Mouse (Mus musculus): ENCODE measurements around the gene Xrcc6. TPM values are rescaled to one million over a fixed set of nuclear protein-coding genes. Genes with fewer than 3 reads are reported as not detected.
A peak's percentile ranks its signal among the peaks of the same experiment; 100 is the strongest.

Gene Xrcc6
- total RNA-seq, 2 experiments from 2014 or later = 36.2 to 83.2 TPM

- ATAC-seq (ENCODE audit: poor library complexity, severe bottlenecking) = no peak
These were observed 84.3 kb downstream of the Xrcc6 start for GRCm38 (mm10) chr15:82071816-82072469.

DNA sequence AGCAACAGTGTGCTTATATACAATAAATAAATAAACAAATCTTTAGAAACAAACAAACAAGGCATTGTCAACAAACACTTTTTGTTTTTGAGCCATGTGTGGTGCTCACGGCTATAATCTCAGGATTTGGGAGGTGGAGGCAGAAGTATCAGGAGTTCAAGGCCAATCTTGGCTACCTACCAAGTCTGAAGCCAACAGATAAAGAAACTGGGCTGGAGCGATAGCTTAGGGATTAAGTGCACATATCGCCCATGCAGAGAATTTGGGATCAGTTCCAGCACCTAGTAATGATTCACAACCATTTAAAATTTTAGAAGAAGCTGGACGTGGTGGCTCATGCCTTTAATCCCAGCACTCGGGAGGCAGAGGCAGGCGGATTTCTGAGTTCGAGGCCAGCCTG is 85.9 kb downstream of the Xrcc6 start:
- no peak for ATAC-seq (ENCODE audit: poor library complexity, severe bottlenecking)

DNA sequence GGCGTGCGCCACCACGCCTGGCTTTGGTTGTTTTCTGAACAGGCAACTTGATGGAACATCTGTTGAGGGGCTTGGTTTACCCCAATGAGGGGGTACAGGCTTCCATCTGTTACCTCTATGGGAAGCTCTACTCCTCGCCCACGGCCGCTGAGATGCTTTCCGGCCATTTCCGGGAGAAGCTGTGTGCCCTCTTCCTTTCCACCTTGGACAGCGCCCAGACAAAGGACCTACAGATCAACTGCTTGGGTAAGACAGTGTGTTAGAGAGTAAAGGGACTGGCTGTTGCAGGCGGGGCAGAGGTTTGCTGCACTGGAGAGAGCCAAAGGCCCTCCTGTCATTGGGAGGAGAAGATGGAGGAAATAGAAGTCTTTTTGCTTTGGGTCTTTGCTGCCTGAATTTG is 92.2 kb downstream of the Xrcc6 start:
- ATAC-seq (ENCODE audit: poor library complexity, severe bottlenecking) = no peak

- 0 out of 2 replicates have a peak, but pooled peaks have one; percentile 18 for ATAC-seq (ENCODE audit: poor library complexity, severe bottlenecking)
These were observed 93.5 kb downstream of the Xrcc6 start for GRCm38 (mm10) chr15:82081161-82081560.

DNA sequence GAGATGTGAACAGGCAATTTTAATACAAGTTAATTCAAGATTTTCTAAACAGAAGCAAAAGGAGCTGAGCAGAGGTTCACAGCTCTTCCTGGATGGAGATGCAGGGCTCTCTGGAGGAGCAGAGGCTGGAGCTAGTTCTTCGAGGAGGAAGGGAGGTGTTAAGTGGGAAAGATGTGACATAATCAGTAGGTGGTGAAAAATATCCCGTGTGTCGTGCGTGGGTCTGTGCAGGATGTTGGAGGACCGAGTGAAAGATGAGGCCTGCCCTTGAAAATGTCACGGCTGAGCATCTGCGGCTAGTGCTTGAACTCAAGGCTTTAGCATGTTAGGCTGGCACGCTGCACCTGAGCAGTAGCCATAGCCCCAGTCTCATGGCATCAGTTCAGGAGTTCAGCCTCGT is 98.0 kb downstream of the Xrcc6 start:
- no peak for ATAC-seq (ENCODE audit: poor library complexity, severe bottlenecking)

GRCm38 (mm10) chr15:82086131-82086530 is 98.5 kb downstream of the Xrcc6 start:
- ATAC-seq (ENCODE audit: poor library complexity, severe bottlenecking) = no peak

GRCm38 (mm10) chr15:82087266-82087665 is 99.6 kb downstream of the Xrcc6 start:
- ATAC-seq (ENCODE audit: poor library complexity, severe bottlenecking) = no peak

Other genes starting within 250 kb of the Xrcc6 start
- gene Zc3h7b, start 242.8 kb upstream of the Xrcc6 start, total RNA-seq (2015) = 5.8 and 6.2 TPM in 2 replicates
- gene Zc3h7b, start 242.8 kb upstream of the Xrcc6 start, total RNA-seq (2017) = 5.5 and 7.0 TPM in 2 replicates
- 29.8 and 32.0 TPM in 2 replicates for gene Rangap1, start 242.3 kb upstream of the Xrcc6 start, total RNA-seq (2015)
- 76.5 and 79.1 TPM in 2 replicates for gene Rangap1, start 242.3 kb upstream of the Xrcc6 start, total RNA-seq (2017)
- 3.1 and 3.3 TPM in 2 replicates for gene Tef, start 185.4 kb upstream of the Xrcc6 start, total RNA-seq (2015)
- gene Tef, start 185.4 kb upstream of the Xrcc6 start, total RNA-seq (2017) = 6.5 and 8.6 TPM in 2 replicates
- gene Tob2, start 129.0 kb upstream of the Xrcc6 start, total RNA-seq (2015) = 36.1 and 38.2 TPM in 2 replicates
- gene Tob2, start 129.0 kb upstream of the Xrcc6 start, total RNA-seq (2017) = 20.3 and 23.8 TPM in 2 replicates
- gene Phf5a, start 115.9 kb upstream of the Xrcc6 start, total RNA-seq (2015) = 65.3 and 85.6 TPM in 2 replicates
- 30.1 and 34.0 TPM in 2 replicates for gene Phf5a, start 115.9 kb upstream of the Xrcc6 start, total RNA-seq (2017)
- gene Aco2, start 115.5 kb upstream of the Xrcc6 start, total RNA-seq (2015) = 47.0 and 58.7 TPM in 2 replicates
- gene Aco2, start 115.5 kb upstream of the Xrcc6 start, total RNA-seq (2017) = 82.3 and 89.4 TPM in 2 replicates
- 2.7 and 3.9 TPM in 2 replicates for gene Polr3h, start 61.6 kb upstream of the Xrcc6 start, total RNA-seq (2015)
- gene Polr3h, start 61.6 kb upstream of the Xrcc6 start, total RNA-seq (2017) = 5.5 and 7.8 TPM in 2 replicates
- gene Csdc2, start 51.1 kb upstream of the Xrcc6 start, total RNA-seq (2015) = not detected in 2 replicates
- gene Csdc2, start 51.1 kb upstream of the Xrcc6 start, total RNA-seq (2017) = not detected in 2 replicates
- gene Pmm1, start 26.9 kb upstream of the Xrcc6 start, total RNA-seq (2015) = 10.4 and 10.5 TPM in 2 replicates
- gene Pmm1, start 26.9 kb upstream of the Xrcc6 start, total RNA-seq (2017) = 5.6 and 5.7 TPM in 2 replicates
- gene 1700029P11Rik, start 7.3 kb upstream of the Xrcc6 start, total RNA-seq (2015) = not detected in 2 replicates
- not detected in 2 replicates for gene 1700029P11Rik, start 7.3 kb upstream of the Xrcc6 start, total RNA-seq (2017)
- 19.1 and 26.3 TPM in 2 replicates for gene Desi1, start 46.0 kb downstream of the Xrcc6 start, total RNA-seq (2015)
- 2.6 and 3.9 TPM in 2 replicates for gene Desi1, start 46.0 kb downstream of the Xrcc6 start, total RNA-seq (2017)
- 104 and 106 TPM in 2 replicates for gene Snu13, start 59.8 kb downstream of the Xrcc6 start, total RNA-seq (2015)
- gene Snu13, start 59.8 kb downstream of the Xrcc6 start, total RNA-seq (2017) = 79.1 and 80.3 TPM in 2 replicates
- not detected in 2 replicates for gene 4930407I10Rik, start 71.3 kb downstream of the Xrcc6 start, total RNA-seq (2015)
- not detected in 2 replicates for gene 4930407I10Rik, start 71.3 kb downstream of the Xrcc6 start, total RNA-seq (2017)
- not detected in 2 replicates for gene Mei1, start 82.2 kb downstream of the Xrcc6 start, total RNA-seq (2015)
- gene Mei1, start 82.2 kb downstream of the Xrcc6 start, total RNA-seq (2017) = not detected in 2 replicates
- 7.8 and 8.8 TPM in 2 replicates for gene Ccdc134, start 140.1 kb downstream of the Xrcc6 start, total RNA-seq (2015)
- 22.6 and 23.5 TPM in 2 replicates for gene Ccdc134, start 140.1 kb downstream of the Xrcc6 start, total RNA-seq (2017)
- 39.0 and 40.7 TPM in 2 replicates for gene Srebf2, start 159.3 kb downstream of the Xrcc6 start, total RNA-seq (2015)
- 39.8 and 40.7 TPM in 2 replicates for gene Srebf2, start 159.3 kb downstream of the Xrcc6 start, total RNA-seq (2017)
- gene Shisa8, start 225.0 kb downstream of the Xrcc6 start, total RNA-seq (2015) = 0.14 TPM in 1 of 2 replicates, not detected in the other
- gene Shisa8, start 225.0 kb downstream of the Xrcc6 start, total RNA-seq (2017) = not detected in 2 replicates
- 1.8 and 2.7 TPM in 2 replicates for gene Tnfrsf13c, start 236.5 kb downstream of the Xrcc6 start, total RNA-seq (2015)
- gene Tnfrsf13c, start 236.5 kb downstream of the Xrcc6 start, total RNA-seq (2017) = 1.0 and 1.5 TPM in 2 replicates